Mouse (Mus musculus) frontal cortex, postnatal 36 days (tissue): ENCODE measurements around the gene 4930562C15Rik.

Experiments used
- DNase-seq, 2 experiments: peaks; one replicate each; pipeline ENCODE4 v3.0.0; 2022; ENCODE audit warnings: low spot score in 2 of 2

The 4930562C15Rik gene

GRCm38 (mm10) chr16:4890201-4890709 is 55.0 kb downstream of the 4930562C15Rik start:
- no peak for DNase-seq

- no peak for DNase-seq
These were observed 57.0 kb downstream of the 4930562C15Rik start for GRCm38 (mm10) chr16:4892171-4892570.

- DNase-seq: no peak
These were observed 59.1 kb downstream of the 4930562C15Rik start for GRCm38 (mm10) chr16:4894201-4894908.

GRCm38 (mm10) chr16:4896249-4897027 is 61.2 kb downstream of the 4930562C15Rik start:
- no peak for DNase-seq

- no peak for DNase-seq
These were observed 62.0 kb downstream of the 4930562C15Rik start for GRCm38 (mm10) chr16:4897146-4897730.

GRCm38 (mm10) chr16:4898881-4899280 is 63.7 kb downstream of the 4930562C15Rik start:
- DNase-seq: no peak

GRCm38 (mm10) chr16:4899711-4900110 is 64.5 kb downstream of the 4930562C15Rik start:
- DNase-seq: no peak

GRCm38 (mm10) chr16:4901167-4901566 is 66.0 kb downstream of the 4930562C15Rik start:
- no peak for DNase-seq

- no peak for DNase-seq
These were observed 67.2 kb downstream of the 4930562C15Rik start for GRCm38 (mm10) chr16:4902390-4902789.

GRCm38 (mm10) chr16:4903491-4904102 is 68.4 kb downstream of the 4930562C15Rik start:
- DNase-seq: no peak

- DNase-seq: no peak
These were observed 69.7 kb downstream of the 4930562C15Rik start for GRCm38 (mm10) chr16:4904878-4905277.

GRCm38 (mm10) chr16:4905591-4905990 is 70.4 kb downstream of the 4930562C15Rik start:
- no peak for DNase-seq

- no peak for DNase-seq
These were observed 71.3 kb downstream of the 4930562C15Rik start for GRCm38 (mm10) chr16:4906559-4906958.

GRCm38 (mm10) chr16:4907386-4907785 is 72.2 kb downstream of the 4930562C15Rik start:
- no peak for DNase-seq

GRCm38 (mm10) chr16:4907972-4908371 is 72.8 kb downstream of the 4930562C15Rik start:
- no peak for DNase-seq

- DNase-seq: no peak
These were observed 74.5 kb downstream of the 4930562C15Rik start for GRCm38 (mm10) chr16:4909745-4910144.

GRCm38 (mm10) chr16:4910758-4911157 is 75.5 kb downstream of the 4930562C15Rik start:
- DNase-seq: no peak

- no peak for DNase-seq
These were observed 76.9 kb downstream of the 4930562C15Rik start for GRCm38 (mm10) chr16:4912074-4912648.

GRCm38 (mm10) chr16:4912907-4913782 is 77.9 kb downstream of the 4930562C15Rik start:
- DNase-seq: no peak
